Mouse (Mus musculus): Measurements from ENCODE around the gene Olfr9.
"Not testable (repeated sequence)": the region's sequence is repeated elsewhere in the genome, so short reads cannot be mapped to it uniquely, and the experiment has no call there.

GRCm38 (mm10) chr10:128989131-128989530, at the start of gene Olfr9:
- not testable (repeated sequence) for TF ChIP-seq CTCF, EP300 (IDR thresholded peaks at IDR 0.05; ENCODE audit: low read depth)

All from heart, postnatal 0 days (tissue).